Mouse (Mus musculus) ovary, adult 18-20 months (tissue): ENCODE data around the gene Dpep1.
"Not testable (repeated sequence)": the region's sequence is repeated elsewhere in the genome, so short reads cannot be mapped to it uniquely, and the experiment has no call there.

ENCODE experiments used
- DNase-seq: peaks from one replicate; pipeline ENCODE4 v3.0.0; 2022; ENCODE audit warnings: low spot score, mixed read lengths

Gene Dpep1

DNA sequence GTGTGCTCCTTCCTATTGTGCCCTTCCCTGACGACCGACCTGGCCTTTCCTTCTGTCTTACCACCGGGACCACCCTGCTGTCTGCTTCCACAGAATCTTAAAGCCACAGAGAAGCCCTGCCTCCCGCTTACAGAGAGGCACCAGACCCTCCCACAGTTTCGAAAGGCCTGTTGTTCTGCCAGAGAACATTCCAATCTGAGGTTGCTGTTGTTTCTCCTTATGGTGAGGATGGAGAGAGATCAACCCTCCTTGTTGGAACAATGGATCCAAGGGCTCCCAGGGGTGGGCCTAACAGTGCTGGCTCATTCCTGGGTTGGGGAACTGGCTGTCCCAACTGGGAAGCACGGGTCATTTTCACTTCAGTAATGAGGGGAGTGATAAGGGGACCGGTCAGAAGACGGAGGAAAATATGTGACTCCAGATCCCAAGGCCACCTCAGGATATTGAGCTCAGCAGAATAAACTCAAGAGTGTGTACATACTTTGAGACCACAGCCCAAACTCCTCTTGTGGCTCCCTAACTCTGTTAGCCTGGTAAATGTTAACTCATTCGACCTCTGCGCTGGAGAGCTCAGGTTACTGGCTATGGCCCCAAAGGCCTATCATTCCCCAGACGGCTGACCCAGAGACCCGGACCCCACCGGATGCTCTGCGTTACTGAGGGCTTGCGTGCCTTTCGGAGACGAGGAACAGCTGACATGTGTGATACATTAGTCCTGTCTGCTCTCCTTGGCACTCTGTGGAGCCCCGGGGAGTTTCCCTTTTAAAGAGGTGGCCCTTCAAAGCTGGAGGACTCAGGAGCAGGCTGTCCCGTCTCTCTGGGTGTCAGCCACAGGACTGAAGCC is at the start of gene Dpep1:
TSS of gene Dpep1 (plus strand) at position 677 of the 844 bp plus-strand sequence.
- peak; percentile 22 for DNase-seq

DNA sequence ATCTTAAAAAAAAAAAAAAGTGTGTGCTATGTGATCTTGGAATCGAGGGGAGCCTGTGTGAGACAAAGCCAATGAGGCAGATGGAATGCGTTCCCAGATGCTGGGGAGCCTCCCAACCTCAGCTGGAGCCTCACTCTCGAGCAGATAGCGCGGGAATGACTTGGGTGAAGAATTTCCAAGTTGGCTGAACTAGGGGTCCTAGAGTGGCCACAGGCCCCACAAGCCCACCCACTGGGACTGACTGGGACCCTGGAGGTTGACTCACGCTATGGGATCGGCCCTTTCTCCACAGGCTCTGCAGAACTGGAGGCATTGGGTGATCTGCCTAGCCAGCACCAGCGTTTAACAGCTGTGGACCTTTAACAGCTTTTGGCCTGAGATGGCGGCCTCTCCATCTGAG is 49.8 kb upstream of the Dpep1 start:
- no peak for DNase-seq

GRCm38 (mm10) chr8:123137645-123138077 is 48.4 kb upstream of the Dpep1 start:
- no peak for DNase-seq

GRCm38 (mm10) chr8:123138741-123139140 is 47.3 kb upstream of the Dpep1 start:
- DNase-seq: no peak

GRCm38 (mm10) chr8:123141741-123142462 is 44.1 kb upstream of the Dpep1 start:
- peak; percentile 52 for DNase-seq

DNA sequence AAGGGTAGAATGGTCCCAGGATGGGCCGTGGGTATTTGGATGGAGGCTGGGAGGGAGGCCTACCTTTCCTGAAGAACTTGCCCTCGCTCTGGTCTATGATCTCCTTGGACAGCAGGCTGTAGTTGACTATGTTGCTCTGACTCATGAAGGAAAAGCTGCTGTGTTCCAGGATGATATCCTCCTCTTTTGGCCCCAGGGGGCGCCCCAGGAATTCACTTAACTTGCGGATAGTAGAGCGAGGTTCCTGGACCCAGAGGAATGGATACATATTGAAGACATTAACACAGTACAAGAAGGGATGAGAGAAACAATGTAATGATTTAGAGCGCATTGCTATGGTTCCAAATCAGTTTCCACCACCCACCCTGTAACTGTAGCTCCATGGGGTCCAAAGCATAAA is 40.8 kb upstream of the Dpep1 start:
- DNase-seq: no peak

GRCm38 (mm10) chr8:123146390-123146789 is 39.7 kb upstream of the Dpep1 start:
- no peak for DNase-seq

- DNase-seq: no peak
Measured at GRCm38 (mm10) chr8:123150737-123151171, 35.3 kb upstream of the Dpep1 start.

DNA sequence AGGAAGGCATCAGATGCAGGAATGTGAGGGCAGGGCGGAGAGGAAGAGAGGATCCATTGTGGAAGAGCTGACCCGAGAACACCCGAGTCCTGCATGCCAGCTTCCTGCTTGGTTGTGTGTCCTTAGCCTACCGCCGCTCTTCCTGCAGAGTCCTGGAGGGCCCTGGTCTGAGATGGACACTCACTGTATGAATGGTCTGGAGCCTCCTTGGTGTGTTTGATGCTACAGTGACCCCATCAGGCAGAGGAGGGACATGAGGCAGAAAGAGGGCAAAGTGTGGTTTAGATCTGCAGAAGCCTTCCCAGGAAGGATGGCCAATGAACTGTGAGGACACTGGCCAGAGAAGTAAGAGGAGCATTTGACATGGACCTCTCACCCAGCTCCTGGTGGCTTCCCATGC is 30.9 kb upstream of the Dpep1 start:
- DNase-seq: no peak

DNA sequence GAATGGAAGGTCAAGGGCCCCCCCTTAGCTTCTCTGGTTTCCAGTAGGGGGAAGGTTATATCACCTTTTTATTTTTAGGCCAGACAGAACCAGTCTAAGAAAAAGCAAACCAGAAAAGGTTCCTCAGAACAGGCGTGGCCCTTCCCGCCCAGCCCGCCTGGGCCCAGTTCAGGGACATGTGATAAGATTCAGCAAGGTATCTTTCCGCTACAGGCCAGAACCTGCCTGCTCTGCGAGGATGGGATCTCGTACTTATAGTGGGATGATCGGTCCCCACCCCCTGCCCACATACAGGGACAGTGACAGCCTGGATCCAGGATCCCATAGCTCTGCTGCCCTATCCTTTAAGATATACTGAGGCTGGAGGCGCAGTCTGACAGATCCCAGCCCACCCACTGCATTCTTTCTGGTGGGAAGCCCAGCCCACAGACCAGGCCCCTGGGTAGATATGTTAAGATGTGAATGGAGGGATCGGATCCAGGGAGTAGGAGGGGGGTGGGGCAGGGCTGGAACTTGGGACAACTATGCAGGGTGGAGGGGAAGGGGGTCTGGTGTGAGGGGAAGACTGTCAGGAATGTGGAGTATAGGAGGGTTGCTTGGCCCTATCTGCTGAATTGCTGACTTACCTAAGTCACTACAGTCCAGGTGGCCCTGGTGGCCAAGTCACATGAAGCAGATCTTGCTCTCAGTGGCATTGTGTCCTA is 29.8 kb upstream of the Dpep1 start:
- no peak for DNase-seq

- no peak for DNase-seq
Measured at GRCm38 (mm10) chr8:123157888-123158465, 28.1 kb upstream of the Dpep1 start, which contains the start of gene Sult5a1. Gene Sult5a1, minus strand, starts transcription at chr8:123158315.

DNA sequence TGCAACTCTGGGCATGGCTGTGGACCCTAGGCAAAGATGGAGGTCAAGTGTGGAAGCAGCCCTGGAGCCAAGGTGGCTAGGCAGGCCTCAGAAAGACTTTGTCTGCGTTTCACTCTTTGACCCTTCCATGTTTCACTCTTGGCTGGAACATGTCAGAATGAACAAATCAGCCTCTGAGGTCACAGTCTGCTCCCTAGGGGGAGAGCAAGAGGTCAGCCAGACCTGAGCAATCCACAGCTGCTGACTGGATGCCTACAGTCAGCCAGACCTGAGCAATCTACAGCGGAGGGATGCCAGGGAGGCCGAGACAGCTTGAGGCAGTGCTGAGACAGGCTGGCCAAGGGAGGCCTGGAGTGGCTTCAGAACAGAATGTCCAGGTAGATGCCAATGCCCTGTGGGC is 4.7 kb upstream of the Dpep1 start:
- no peak for DNase-seq

- DNase-seq: no peak
Measured at GRCm38 (mm10) chr8:123188006-123188405, 2.0 kb downstream of the Dpep1 start.

DNA sequence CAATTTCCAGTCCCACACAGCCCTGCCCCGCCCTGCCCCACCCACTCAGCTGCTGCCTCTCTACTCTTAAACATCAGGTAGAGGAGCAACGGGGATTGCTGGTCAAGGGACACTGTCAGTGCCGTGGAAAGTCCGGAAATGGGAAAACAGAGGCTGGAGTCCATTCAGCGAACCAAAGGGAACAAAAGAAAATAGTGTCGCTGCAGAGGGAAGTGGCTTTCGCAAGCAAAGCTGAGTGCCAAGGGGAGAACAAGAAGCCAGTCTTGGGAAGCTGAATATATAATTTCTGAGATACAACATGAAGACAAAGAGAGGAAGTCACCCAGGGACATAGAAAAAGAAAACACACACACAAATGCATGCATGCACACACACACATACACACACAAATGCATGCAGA is 2.8 kb downstream of the Dpep1 start:
- no peak for DNase-seq

- peak; percentile 57 for DNase-seq
Measured at GRCm38 (mm10) chr8:123190678-123191077, 4.6 kb downstream of the Dpep1 start.

DNA sequence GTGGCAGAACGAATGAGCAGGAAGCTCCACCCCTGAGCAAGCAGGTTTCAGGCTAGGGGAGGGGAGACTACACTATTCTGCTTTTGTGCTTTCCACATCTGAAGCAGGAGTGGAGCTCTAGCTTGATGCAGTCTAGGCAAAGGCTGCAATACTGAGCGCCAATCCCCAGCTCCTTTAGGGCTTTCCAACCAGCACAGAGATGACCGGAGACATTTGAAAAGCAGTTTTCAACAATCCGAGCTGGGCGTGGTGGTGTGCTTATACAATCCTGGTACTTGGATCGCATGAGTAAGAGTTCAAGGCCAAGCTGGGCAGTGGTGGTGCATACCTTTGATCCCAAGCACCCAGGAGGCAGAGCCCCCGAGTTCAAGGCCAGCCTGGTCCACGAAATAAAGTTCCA is 5.9 kb downstream of the Dpep1 start:
- DNase-seq: no peak

- DNase-seq: no peak
Measured at GRCm38 (mm10) chr8:123193771-123194170, 7.7 kb downstream of the Dpep1 start.

DNA sequence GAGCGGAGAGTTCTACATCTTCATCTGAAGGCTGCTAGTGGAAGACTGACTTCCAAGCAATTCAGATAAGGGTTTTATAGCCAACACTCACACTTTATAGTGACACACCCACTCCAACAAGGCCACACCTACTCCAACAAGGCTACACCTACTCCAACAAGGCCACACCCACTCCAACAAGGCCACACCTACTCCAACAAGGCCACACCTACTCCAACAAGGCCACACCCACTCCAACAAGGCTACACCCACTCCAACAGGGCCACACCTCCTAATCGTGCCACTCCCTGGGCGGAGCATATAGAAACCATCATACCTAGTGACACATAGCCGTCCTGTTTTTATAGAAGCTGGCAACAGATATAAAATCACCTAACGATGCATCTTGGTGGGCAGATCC is 11.0 kb downstream of the Dpep1 start:
- DNase-seq: not testable (repeated sequence)

DNA sequence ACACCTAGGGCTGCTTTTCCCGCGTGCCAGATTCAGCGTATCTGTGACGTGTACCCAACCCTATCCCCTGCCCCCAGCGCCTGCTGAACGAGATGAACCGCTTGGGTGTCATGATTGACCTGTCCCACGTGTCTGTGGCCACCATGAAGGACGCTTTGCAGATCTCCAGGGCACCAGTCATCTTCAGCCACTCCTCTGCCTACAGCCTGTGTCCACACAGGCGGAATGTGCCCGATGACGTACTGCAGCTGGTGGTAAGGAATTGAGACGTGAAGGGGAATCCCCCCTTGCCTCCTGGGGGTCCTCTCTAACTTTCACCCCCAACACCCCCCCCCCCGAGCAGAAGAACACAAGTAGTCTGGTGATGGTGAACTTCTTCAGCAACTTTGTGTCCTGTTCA is 13.8 kb downstream of the Dpep1 start:
- no peak for DNase-seq

GRCm38 (mm10) chr8:123202288-123202687 is 16.2 kb downstream of the Dpep1 start:
- no peak for DNase-seq

- DNase-seq: no peak
Measured at GRCm38 (mm10) chr8:123203571-123203970, 17.5 kb downstream of the Dpep1 start.

- no peak for DNase-seq
Measured at GRCm38 (mm10) chr8:123211876-123212275, 25.8 kb downstream of the Dpep1 start.
